Mouse (Mus musculus) neural tube, embryonic 11.5 days (tissue): ENCODE data around the gene Ttll11. TPM values are rescaled to one million over a fixed set of nuclear protein-coding genes. Genes with fewer than 3 reads are reported as not detected.
A peak's percentile ranks its signal among the peaks of the same experiment; 100 is the strongest.

Source experiments
- ATAC-seq: fragments of 200-750 bp; cut with Nextera tagmentation; 2 replicates; pipeline ENCODE4 v1.8.0; 2017; ENCODE audit warnings: moderate number of reproducible peaks, mild to moderate bottlenecking, moderate TSS enrichment, moderate library complexity; ENCODE audit not compliant: insufficient read depth, low FRiP score, low TSS enrichment
- DNase-seq: peaks from one replicate; pipeline ENCODE4 v3.0.0-alpha.2; 2015; ENCODE audit warnings: low spot score
- H3K27ac ChIP-seq: fragments of 300-500 bp; sonication (generic); 2 replicates; pipeline ENCODE4 v1.5.1; 2014; ENCODE audit warnings: low read depth, mild to moderate bottlenecking, low read length
- H3K27me3 ChIP-seq: fragments of 300-500 bp; sonication (generic); 2 replicates; pipeline ENCODE4 v1.6.1; 2014; ENCODE audit warnings: mild to moderate bottlenecking, low read length, mixed read lengths; ENCODE audit not compliant: control insufficient read depth, insufficient read depth
- H3K36me3 ChIP-seq: fragments of 300-500 bp; sonication (generic); 2 replicates; pipeline ENCODE4 v1.6.1; 2014; ENCODE audit warnings: mild to moderate bottlenecking, low read length, moderate library complexity, mixed read lengths; ENCODE audit not compliant: control insufficient read depth, insufficient read depth
- H3K4me1 ChIP-seq: fragments of 300-500 bp; sonication (generic); 2 replicates; pipeline ENCODE4 v1.6.1; 2014; ENCODE audit warnings: low read length, mixed read lengths; ENCODE audit not compliant: control insufficient read depth, insufficient read depth
- H3K4me2 ChIP-seq: fragments of 300-500 bp; sonication (generic); 2 replicates; pipeline ENCODE4 v1.6.1; 2014; ENCODE audit warnings: low read depth, mild to moderate bottlenecking, moderate library complexity
- H3K4me3 ChIP-seq: fragments of 300-500 bp; sonication (generic); 2 replicates; pipeline ENCODE4 v1.5.1; 2014; ENCODE audit warnings: low read depth, low read length
- H3K9ac ChIP-seq: fragments of 300-500 bp; sonication (generic); 2 replicates; pipeline ENCODE4 v1.6.1; 2014; ENCODE audit warnings: mild to moderate bottlenecking, low read length
- H3K9me3 ChIP-seq: fragments of 300-500 bp; sonication (generic); 2 replicates; pipeline ENCODE4 v1.6.1; 2016; ENCODE audit warnings: low read length; ENCODE audit not compliant: control insufficient read depth
- WGBS: fragments of 180-500 bp; shearing (Covaris S2); extraction: QIAGEN DNeasy Blood & Tissue Kit; methylation state at CpG from one replicate; pipeline ENCODE4 v1.1.7; 2014; 5-methylcytosine and 5-hydroxymethylcytosine counted together
- polyA plus RNA-seq: library from polyadenylated mRNA; unstranded; fragments of >200 nt; fragmentation: Nextera tagmentation; extraction: Ambion mirVana; gene quantifications from 2 replicates; pipeline ENCODE4 v1.2.1, GENCODE M21; 2014

The Ttll11 gene
- polyA plus RNA-seq, 1 experiment from 2014 or later: 2.1 TPM

DNA sequence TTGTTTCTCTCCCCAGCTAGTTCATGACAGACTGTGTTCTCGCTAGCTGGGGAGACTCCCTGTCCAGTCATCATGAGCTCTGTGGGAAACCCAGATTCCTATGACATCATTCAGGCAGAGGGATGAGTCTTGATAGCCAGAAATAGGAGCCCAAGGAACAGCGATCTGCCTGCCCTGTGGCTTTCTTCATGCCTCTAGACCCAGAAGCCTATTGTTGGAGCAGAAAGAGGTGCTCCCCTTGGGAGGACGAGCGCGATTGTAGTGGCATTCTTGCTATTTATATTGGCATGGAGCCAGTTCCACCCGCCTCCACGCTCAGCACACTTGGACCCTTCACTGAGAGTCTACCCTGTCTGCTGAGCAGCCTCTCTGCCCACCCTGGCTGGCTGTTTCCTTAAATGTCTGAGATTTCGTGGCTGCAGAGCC, 265.0 kb downstream of the Ttll11 start:
- ATAC-seq (no peak), DNase-seq (no peak)
- H3K27me3 ChIP-seq: no peaks in the 10 kb centered on the region
- H3K27ac ChIP-seq: no peak overlapping the region
- 83% methylated on average over 8 of the region's 8 CpGs for WGBS
- H3K4me1 ChIP-seq: no peaks in the 10 kb centered on the region
- H3K4me3 ChIP-seq: no peak overlapping the region
- peaks cover 34% of the 10 kb centered on the region for H3K36me3 ChIP-seq
- H3K9me3 ChIP-seq: no peaks in the 10 kb centered on the region
- H3K9ac ChIP-seq: no peak overlapping the region
- H3K4me2 ChIP-seq: no peak overlapping the region

DNA sequence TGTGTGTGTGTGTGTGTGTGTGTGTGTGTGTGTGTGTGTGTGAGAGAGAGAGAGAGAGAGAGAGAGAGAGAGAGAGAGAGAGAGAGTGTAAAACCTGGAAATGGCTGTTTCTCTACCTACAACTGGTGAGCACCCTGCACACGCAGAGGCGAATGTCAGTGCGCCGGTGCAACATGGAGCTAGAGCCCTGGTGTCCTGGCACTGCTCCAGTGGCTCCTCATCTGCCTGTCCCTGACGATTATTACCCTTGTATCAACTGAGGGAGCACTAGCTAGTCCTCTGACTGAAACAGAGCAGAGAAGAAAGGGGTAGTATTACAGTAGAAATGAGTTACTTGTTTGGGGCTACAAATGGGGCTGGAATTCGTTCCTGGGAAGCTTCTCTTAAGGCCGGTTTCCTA, 266.3 kb downstream of the Ttll11 start:
- H3K4me3 ChIP-seq: no peak overlapping the region
- peaks cover 29% of the 10 kb centered on the region for H3K36me3 ChIP-seq
- no peak overlapping the region for H3K27ac ChIP-seq

DNA sequence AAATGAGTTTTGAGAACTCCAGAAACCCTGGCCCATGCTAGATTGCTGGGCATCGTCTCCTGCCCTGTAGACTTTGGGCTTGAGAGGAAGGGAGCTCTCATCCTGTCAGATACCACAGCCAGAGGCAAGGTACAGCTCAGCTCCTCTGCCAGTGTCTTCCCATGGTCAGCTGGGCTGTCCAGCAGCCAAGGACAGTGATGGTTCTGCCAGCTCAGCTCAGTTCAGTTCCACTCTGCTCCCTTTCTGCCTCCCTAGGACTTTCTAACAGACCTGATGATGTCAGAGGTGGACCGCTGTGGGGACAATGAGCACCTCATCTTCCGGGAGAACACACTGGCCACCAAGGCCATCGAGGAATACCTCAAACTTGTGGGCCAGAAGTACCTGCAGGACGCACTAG, 267.1 kb downstream of the Ttll11 start:
- Histone ChIP-seq H3K4me3 (no peak overlapping the region), H3K4me2 (no peak overlapping the region), H3K36me3 (peaks cover 26% of the 10 kb centered on the region), H3K27ac (no peak overlapping the region), H3K27me3 (no peaks in the 10 kb centered on the region), H3K9me3 (no peaks in the 10 kb centered on the region), H3K9ac (no peak overlapping the region), H3K4me1 (no peaks in the 10 kb centered on the region)
- 95% methylated on average over 5 of the region's 5 CpGs for WGBS
- ATAC-seq (no peak), DNase-seq (no peak)

More for the DNA sequence above, 266.3 kb downstream of the Ttll11 start:
- no peak overlapping the region for H3K4me2 ChIP-seq
- ATAC-seq (no peak), DNase-seq (no peak)
- no peaks in the 10 kb centered on the region for H3K9me3 ChIP-seq
- H3K27me3 ChIP-seq: no peaks in the 10 kb centered on the region
- WGBS: 93% methylated on average over 7 of the region's 7 CpGs
- no peaks in the 10 kb centered on the region for H3K4me1 ChIP-seq
- H3K9ac ChIP-seq: no peak overlapping the region

DNA sequence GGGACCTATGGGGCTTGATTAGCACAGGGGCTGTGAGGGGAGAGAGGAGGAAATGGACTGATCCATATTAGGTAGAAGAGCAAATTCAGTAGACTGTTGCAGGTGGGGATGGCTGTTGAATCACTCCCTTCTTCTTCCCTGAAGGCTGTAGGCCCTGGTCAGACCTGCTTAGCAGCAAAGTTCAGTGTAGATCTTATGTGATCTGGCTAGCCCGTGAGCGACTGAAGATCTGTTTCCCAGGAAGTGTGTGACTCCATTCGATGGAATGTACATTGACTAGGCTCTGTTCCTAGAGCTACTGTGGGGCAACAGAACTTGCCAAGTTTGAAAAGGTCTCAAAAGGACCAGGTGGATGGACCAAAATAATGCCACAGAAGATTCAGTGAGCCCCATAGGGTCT, 276.5 kb downstream of the Ttll11 start:
- H3K27me3 ChIP-seq: no peaks in the 10 kb centered on the region
- H3K27ac ChIP-seq: no peak overlapping the region
- H3K4me1 ChIP-seq: no peaks in the 10 kb centered on the region
- DNase-seq: no peak
- H3K9me3 ChIP-seq: no peaks in the 10 kb centered on the region
- no peaks in the 10 kb centered on the region; the same call in 1 of the 2 replicates for H3K36me3 ChIP-seq
- 95% methylated on average over 3 of the region's 3 CpGs for WGBS
- H3K4me3 ChIP-seq: no peak overlapping the region
- H3K9ac ChIP-seq: no peak overlapping the region
- no peak overlapping the region for H3K4me2 ChIP-seq
- ATAC-seq: no peak

DNA sequence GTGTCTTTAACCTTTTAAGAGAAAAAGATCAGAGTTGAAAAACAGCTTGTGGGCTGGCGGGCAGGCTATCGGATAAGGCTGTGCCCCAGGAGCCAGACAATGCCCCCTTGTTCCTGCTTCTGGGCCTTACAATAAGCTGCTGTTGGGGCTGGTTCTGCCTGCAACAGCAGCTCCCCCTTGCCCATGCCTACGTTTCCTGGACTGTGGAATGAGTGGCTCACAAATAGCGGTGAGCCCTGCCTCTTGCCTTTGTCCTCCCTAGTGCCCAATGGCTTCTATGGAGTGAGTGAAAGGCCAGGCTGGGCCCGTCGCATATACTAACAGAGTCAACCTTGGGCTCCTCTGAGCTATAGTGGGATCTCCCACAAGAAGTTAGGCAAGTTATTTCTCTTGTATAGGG, 277.1 kb downstream of the Ttll11 start:
- no peak overlapping the region for H3K4me3 ChIP-seq
- 62% methylated on average over 6 of the region's 6 CpGs for WGBS
- no peaks in the 10 kb centered on the region for H3K27me3 ChIP-seq
- no peak overlapping the region for H3K4me2 ChIP-seq
- ATAC-seq (peak; percentile 38; the same call in 1 of the 2 replicates), DNase-seq (peak; percentile 43)
- no peaks in the 10 kb centered on the region for H3K4me1 ChIP-seq
- no peaks in the 10 kb centered on the region; the same call in 1 of the 2 replicates for H3K36me3 ChIP-seq
- no peak overlapping the region for H3K27ac ChIP-seq
- H3K9me3 ChIP-seq: no peaks in the 10 kb centered on the region
- no peak overlapping the region for H3K9ac ChIP-seq

DNA sequence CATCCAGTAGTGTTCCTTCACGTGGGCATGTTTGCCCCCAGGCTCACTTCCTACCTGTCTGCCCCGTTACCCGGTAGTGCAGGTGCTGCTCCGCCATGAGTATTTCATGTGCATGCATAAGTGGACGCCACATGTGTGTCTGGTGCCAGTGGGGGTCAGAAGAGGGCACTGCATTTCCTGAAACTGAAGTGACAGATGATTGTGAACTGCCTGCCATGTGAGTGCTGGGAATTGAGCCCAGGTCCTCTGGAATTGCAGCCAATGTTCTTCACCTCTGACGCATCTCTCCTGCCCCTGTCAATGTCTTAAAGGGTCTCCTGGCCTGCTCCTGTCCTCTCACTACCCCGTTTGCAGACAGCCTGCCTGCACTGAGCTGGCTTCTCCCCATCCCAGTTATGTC, 277.7 kb downstream of the Ttll11 start:
- Histone ChIP-seq H3K9ac (no peak overlapping the region), H3K4me1 (no peaks in the 10 kb centered on the region), H3K4me3 (no peak overlapping the region), H3K36me3 (no peaks in the 10 kb centered on the region; the same call in 1 of the 2 replicates), H3K4me2 (no peak overlapping the region), H3K9me3 (no peaks in the 10 kb centered on the region), H3K27me3 (no peaks in the 10 kb centered on the region), H3K27ac (no peak overlapping the region)
- DNase-seq (no peak), ATAC-seq (no peak)
- 86% methylated on average over 7 of the region's 7 CpGs for WGBS

Other genes with a start within 250 kb of the Ttll11 start
- 208 and 210 TPM in 2 replicates for gene Ndufa8, start 69.5 kb upstream of the Ttll11 start, polyA plus RNA-seq
- 0.84 TPM in 1 of 2 replicates, not detected in the other for gene Morn5, start 69.5 kb upstream of the Ttll11 start, polyA plus RNA-seq
- 0.72 and 1.5 TPM in 2 replicates for gene Lhx6, start 125.5 kb upstream of the Ttll11 start, polyA plus RNA-seq
- gene Mrrf, start 156.5 kb upstream of the Ttll11 start, polyA plus RNA-seq: 31.3 and 32.1 TPM in 2 replicates
- 120 and 122 TPM in 2 replicates for gene Rbm18, start 156.9 kb upstream of the Ttll11 start, polyA plus RNA-seq